Mouse (Mus musculus) mesoderm, embryonic 11.5 days (tissue): ENCODE measurements around the gene Susd6.
"Not testable (repeated sequence)": the region's sequence is repeated elsewhere in the genome, so short reads cannot be mapped to it uniquely, and the experiment has no call there.

Source experiments
- DNase-seq: peaks from one replicate; pipeline ENCODE4 v3.0.0-alpha.2; 2012; ENCODE audit warnings: low read depth, low spot score

The Susd6 gene

DNA sequence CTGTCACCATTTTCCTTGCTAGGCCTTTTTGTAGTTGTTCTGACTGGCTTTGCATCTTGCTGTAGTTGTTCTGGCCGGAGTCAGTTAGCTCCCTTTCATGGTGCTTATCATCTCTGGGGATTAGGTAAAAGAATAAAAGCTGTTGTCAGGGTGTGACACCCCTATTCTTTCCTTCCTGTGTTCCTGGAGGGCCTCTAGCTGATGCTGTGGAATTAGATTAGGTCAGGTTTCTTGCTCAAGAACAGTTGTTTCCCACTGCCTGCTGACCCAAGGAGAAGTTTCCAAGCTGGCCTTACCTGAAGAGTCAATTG lies 22.2 kb downstream of the Susd6 start:
- DNase-seq: no peak

- no peak for DNase-seq
Observed at GRCm38 (mm10) chr12:80813456-80813855, 23.1 kb downstream of the Susd6 start.

GRCm38 (mm10) chr12:80813872-80814271 lies 23.6 kb downstream of the Susd6 start:
- no peak for DNase-seq

- DNase-seq: no peak
Observed at GRCm38 (mm10) chr12:80814529-80814928, 24.2 kb downstream of the Susd6 start.

- no peak for DNase-seq
Observed at GRCm38 (mm10) chr12:80815298-80815697, 25.0 kb downstream of the Susd6 start.

GRCm38 (mm10) chr12:80815893-80816292 lies 25.6 kb downstream of the Susd6 start:
- DNase-seq: no peak

DNA sequence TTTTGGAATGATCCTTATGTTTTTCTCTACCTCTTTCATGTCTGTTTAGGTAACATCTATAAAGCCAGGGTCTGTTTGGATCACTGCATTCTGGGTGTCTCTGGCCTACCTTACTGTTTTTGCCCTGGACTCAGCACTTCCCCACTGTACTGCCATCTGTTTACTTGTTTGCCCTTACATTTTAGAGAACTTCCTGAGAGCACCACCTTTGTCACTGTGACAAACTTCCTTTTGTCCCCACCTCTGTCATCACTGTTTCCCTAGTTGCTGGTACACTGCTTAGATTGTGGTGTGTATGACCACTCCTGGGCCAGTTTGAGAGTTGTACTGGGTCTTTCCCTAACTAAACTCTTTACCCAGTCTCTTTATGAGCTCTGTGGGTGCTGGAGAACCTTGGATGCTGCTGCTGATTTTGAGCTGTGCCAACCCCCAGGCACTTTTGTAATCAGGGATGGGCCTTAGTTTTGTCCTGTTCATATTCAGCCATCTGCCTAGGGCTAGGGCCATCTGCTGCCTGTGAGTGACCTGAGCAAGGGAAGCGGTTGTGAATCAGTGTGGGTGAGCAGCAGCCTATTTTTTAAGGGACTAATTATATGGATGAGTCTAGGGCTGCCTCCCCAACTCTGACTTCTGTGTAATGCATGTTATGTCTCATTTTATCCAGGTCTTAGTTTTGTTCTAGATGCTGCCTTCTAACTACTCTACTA lies 26.2 kb downstream of the Susd6 start:
- peak; percentile 32 for DNase-seq

DNA sequence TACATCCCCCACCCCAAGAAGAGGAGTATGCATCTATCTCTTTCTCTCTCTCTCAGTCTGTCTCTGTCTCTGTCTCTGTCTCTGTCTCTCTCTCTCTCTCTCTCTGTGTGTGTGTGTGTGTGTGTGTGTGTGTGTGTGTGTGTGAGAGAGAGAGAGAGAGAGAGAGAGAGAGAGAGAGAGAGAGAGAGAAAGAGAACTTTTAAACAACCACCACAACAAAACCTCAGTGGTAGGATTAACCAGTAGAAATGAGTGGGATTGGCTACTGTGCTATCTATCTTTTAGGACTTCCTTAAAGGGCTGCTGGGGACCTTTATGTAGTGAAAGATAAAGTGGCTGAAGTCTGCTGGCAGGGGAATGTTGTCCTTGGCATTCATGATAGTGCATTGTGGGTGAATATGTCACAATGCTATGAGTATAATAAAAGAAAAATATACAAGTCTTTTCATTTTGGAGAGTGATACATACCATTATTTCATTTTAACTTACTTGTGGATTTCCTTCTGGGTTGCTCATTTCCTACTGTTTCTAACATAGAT lies 27.5 kb downstream of the Susd6 start:
- DNase-seq: no peak

DNA sequence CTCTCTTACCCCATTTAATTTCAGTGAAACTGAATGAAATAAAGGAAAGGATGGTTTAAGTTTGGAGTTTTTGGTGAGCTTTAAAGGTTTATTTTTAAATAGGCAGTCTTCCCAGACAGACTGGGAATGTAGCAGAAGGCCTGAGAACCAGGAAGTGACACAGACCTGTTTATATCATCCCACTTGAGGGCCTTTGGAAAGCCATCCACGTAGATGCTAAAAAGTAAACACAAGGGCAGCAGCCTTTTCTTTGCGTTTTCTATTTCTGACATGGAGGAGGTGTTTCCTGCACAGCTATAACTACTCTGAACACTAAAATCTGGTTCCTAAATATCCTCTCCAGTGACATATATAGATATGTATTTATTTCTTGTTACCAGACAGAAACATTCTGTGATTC lies 28.7 kb downstream of the Susd6 start:
- DNase-seq: not testable (repeated sequence)

DNA sequence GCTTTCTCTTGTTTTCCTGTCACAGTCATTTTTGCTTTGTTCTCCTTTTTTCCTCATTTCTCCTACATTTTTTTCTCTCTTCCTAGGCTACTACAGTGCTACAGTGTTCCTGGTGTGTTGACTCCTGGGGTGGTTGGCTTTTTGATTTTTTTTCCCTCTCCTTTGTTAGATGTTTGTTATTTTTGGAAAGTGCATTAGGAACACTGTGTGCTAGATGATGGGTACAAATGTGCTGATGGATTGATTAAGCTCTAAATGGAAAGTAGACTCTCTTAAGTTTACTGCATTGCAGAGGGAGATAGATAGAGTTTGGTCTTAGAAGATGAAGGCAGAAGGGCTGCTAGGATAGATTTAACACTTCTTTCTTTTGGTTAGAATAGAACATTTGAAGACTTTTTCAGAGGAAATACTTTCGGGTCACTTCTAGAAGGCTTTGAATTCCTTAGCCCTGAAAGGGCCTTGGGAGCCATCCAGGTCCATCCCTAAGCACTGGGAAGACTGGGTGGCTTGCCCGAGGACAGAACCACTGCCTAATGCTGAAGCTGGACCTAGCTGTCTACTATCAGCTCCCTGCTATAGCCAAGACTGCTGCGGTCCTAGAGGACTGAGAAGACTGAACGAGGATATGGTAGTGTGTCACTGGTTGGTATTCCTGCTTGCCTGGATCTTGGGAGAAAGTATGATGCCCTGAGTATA lies 31.1 kb downstream of the Susd6 start:
- DNase-seq: no peak

GRCm38 (mm10) chr12:80822533-80822932 lies 32.2 kb downstream of the Susd6 start:
- DNase-seq: no peak

GRCm38 (mm10) chr12:80824202-80824601 lies 33.9 kb downstream of the Susd6 start:
- no peak for DNase-seq

GRCm38 (mm10) chr12:80826423-80826822 lies 36.1 kb downstream of the Susd6 start:
- DNase-seq: no peak

- no peak for DNase-seq
Observed at GRCm38 (mm10) chr12:80827464-80828015, 37.2 kb downstream of the Susd6 start.

- no peak for DNase-seq
Observed at GRCm38 (mm10) chr12:80828020-80828419, 37.7 kb downstream of the Susd6 start.

GRCm38 (mm10) chr12:80828951-80829350 lies 38.6 kb downstream of the Susd6 start:
- no peak for DNase-seq

GRCm38 (mm10) chr12:80830211-80830610 lies 39.9 kb downstream of the Susd6 start:
- DNase-seq: no peak

GRCm38 (mm10) chr12:80830820-80831219 lies 40.5 kb downstream of the Susd6 start:
- no peak for DNase-seq

DNA sequence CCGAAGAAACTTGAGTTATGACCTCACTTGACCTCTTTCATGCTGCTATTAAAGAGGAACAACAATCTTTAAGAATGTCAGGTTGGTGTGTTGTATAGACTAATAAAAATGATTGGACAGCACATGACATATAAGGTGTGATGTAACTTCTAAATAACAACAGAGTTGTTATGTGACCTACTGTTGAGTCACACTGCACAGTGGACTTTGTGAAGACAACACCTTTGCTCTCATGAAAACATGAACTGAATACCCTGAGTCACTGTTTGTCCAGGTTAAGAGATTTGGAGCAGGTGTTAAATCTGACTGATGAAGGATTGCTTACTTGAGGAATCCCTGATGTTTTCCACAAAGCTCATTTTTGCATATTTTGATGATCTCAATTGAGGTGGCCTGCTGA lies 42.0 kb downstream of the Susd6 start:
- DNase-seq: no peak

DNA sequence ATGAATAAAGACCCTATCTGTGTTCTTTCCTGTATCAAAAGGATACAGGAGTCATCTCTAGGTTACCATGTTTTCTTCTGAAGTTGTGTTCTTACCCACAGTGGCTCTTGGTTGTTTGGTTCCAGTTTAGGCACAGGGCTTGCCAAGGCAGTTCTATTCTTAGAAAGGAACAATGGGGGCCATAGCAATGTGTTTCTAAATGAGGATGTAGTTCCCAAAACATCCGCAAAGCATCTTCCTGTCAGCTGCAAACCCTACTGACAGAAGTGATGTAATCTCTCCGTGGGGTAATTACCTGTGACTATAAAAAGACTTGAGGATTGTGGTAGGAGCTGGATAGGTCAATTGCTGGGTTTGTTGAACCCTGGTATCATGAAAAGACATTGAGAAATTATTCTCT lies 43.2 kb downstream of the Susd6 start:
- DNase-seq: no peak

DNA sequence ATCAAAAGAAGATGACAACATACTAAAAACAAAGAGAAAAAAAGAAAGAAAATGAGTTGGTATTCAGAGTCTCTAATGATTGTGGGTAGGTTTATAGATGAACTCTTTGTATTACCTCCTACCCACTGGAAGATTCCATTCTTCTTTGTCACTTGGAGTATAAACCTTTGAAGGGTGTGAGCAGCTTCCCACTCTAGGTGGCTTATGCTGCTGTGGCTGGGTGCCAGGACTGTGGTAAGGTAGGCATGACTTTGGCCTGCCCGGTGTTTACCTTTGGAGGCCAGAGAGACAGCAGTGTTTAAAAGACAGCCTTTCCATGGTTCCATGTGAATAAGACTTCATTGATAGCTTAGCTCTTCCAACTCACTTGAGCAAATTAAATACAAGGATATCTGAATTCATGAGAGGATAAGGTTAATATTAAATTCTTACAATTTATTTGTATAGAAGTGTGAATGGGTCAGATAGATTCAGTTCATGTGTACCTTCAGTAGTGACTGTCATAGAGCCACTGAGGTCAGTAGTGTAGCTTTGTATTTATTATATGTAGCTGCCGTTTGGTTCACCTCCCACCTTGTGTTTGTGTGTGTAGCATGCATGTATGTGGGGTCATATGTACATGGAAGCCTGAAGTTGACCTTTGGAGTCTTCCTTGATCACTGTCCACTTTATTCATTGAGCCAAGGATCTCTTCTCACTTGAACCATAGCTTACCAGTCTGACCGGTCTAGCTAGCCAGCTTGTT lies 44.0 kb downstream of the Susd6 start:
- DNase-seq: no peak

DNA sequence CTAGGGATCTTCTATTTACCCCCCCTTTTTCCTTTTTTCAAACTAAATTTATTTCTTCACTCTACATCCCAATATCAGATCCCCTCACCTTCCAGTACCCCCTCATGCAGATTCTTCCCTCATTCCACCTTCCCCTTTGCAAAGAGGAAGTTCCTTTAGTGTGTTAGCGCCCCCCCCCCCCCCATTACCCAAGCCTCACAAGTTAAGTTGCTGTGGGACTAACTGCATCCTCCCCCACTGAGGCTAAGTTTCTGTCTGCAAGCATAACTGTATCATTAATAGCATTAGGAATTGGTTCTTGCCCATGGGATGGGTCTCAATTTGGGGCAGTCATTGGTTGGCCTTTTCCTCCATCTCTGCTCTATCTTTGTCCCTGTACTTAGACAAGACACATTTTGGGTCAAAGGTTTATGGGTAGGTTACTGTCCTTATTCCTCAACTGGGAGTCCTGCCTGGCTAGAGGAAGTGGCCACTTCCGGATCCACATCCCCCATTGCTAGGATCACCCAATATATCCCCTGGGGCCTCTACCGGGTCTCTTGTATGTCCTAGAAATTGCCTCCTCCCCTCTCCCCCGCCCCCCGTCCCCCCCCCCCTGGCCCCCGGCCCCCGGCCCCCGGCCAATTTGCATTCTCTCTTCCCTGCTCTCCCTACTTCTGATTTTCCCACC lies 44.7 kb downstream of the Susd6 start:
- DNase-seq: no peak
